Mouse (Mus musculus): Measurements from ENCODE around the gene E130308A19Rik. TPM values are rescaled to one million over a fixed set of nuclear protein-coding genes. Genes with fewer than 3 reads are reported as not detected.
"Not testable (repeated sequence)": the region's sequence is repeated elsewhere in the genome, so short reads cannot be mapped to it uniquely, and the experiment has no call there.

The E130308A19Rik gene
- total RNA-seq, 2 experiments from 2014 or later: 3.3 to 3.7 TPM

GRCm38 (mm10) chr4:59786661-59787060 is 160.7 kb downstream of the E130308A19Rik start:
- peak; percentile 44 for DNase-seq

- DNase-seq: no peak
These were observed 161.1 kb downstream of the E130308A19Rik start for GRCm38 (mm10) chr4:59787126-59787525.

GRCm38 (mm10) chr4:59789015-59789414 is 163.0 kb downstream of the E130308A19Rik start:
- DNase-seq: no peak

- DNase-seq: not testable (repeated sequence)
These were observed 167.6 kb downstream of the E130308A19Rik start for GRCm38 (mm10) chr4:59793626-59794025.

GRCm38 (mm10) chr4:59794116-59794515 is 168.1 kb downstream of the E130308A19Rik start:
- no peak for DNase-seq

GRCm38 (mm10) chr4:59795788-59796455 is 169.9 kb downstream of the E130308A19Rik start:
- DNase-seq: no peak

- DNase-seq: no peak
These were observed 174.2 kb downstream of the E130308A19Rik start for GRCm38 (mm10) chr4:59800181-59800580.

GRCm38 (mm10) chr4:59801489-59801888 is 175.5 kb downstream of the E130308A19Rik start, which contains the start of gene Inip:
Gene Inip (minus strand): TSS chr4:59801589.
- no peak for DNase-seq

GRCm38 (mm10) chr4:59802107-59802506 is 176.1 kb downstream of the E130308A19Rik start:
- DNase-seq: no peak

GRCm38 (mm10) chr4:59802792-59803191 is 176.8 kb downstream of the E130308A19Rik start:
- DNase-seq: no peak

- DNase-seq: no peak
These were observed 177.3 kb downstream of the E130308A19Rik start for GRCm38 (mm10) chr4:59803358-59803757.

- no peak for DNase-seq
These were observed 178.7 kb downstream of the E130308A19Rik start for GRCm38 (mm10) chr4:59804754-59805153.

GRCm38 (mm10) chr4:59805181-59805967 is 179.4 kb downstream of the E130308A19Rik start, which contains the start of gene Snx30:
Gene Snx30 (plus strand): TSS chr4:59805840.
- DNase-seq: peak; percentile 90

GRCm38 (mm10) chr4:59805968-59806878 is 180.2 kb downstream of the E130308A19Rik start:
- peak; percentile 50 for DNase-seq

- DNase-seq: peak; percentile 17
These were observed 180.8 kb downstream of the E130308A19Rik start for GRCm38 (mm10) chr4:59806879-59807195.

GRCm38 (mm10) chr4:59807521-59807920 is 181.5 kb downstream of the E130308A19Rik start:
- no peak for DNase-seq

- DNase-seq: no peak
These were observed 182.4 kb downstream of the E130308A19Rik start for GRCm38 (mm10) chr4:59808396-59808795.

Other genes starting within 250 kb of the E130308A19Rik start
- under 1 TPM; 0.51 to 1.00 TPM for gene Susd1, start 187.6 kb upstream of the E130308A19Rik start, total RNA-seq (2021)
- 10 to 100 TPM in 1 of 2 experiments, 1 to 10 TPM in 1; 7.8 to 11.8 TPM for gene Ptbp3, start 76.8 kb upstream of the E130308A19Rik start, total RNA-seq (2021)
- gene Hsdl2, start 44.6 kb upstream of the E130308A19Rik start, total RNA-seq (2021): 10 to 100 TPM; 55.4 to 60.9 TPM
- gene Inip, start 175.4 kb downstream of the E130308A19Rik start, total RNA-seq (2021): 1 to 10 TPM; 2.7 to 4.2 TPM
- 1 to 10 TPM; 2.7 to 4.4 TPM for gene Snx30, start 179.6 kb downstream of the E130308A19Rik start, total RNA-seq (2021)